Mouse (Mus musculus) cortical plate, adult 2 months (tissue): ENCODE data around the gene Pi4ka.

Source experiments
- CTCF ChIP-seq: fragments of 200-500 bp; IDR thresholded peaks from 2 replicates; pipeline ENCODE4 v1.5.1; 2011; ENCODE audit warnings: mild to moderate bottlenecking, control low read depth, low read length; ENCODE audit not compliant: insufficient read depth; ENCODE audit errors: extremely low read depth
- POLR2A ChIP-seq: fragments of 200-500 bp; IDR thresholded peaks from 2 replicates; pipeline ENCODE4 v1.6.1; 2011; ENCODE audit warnings: mild to moderate bottlenecking, low read length, control low read depth; ENCODE audit not compliant: insufficient read depth; ENCODE audit errors: extremely low read depth

GRCm38 (mm10) chr16:17452373-17452715 lies 46.2 kb upstream of the Pi4ka start:
- no peak for TF ChIP-seq POLR2A
- no peak for TF ChIP-seq CTCF
